Mouse (Mus musculus) forebrain, postnatal 0 days (tissue): ENCODE data around the gene Nkx1-2. TPM values are rescaled to one million over a fixed set of nuclear protein-coding genes. Genes with fewer than 3 reads are reported as not detected.

ENCODE experiments used
- ATAC-seq: fragments of 200-750 bp; cut with Nextera tagmentation; 2 replicates; pipeline ENCODE4 v1.8.0; 2017; ENCODE audit warnings: mild to moderate bottlenecking, moderate library complexity
- DNase-seq: peaks from one replicate; pipeline ENCODE4 v3.0.0-alpha.2; 2015
- H3K27ac ChIP-seq: fragments of 300-500 bp; sonication (generic); 2 replicates; pipeline ENCODE4 v1.5.1; 2014; ENCODE audit warnings: low read depth, mild to moderate bottlenecking, antibody characterized with exemption, low read length, moderate library complexity, mixed read lengths
- H3K27me3 ChIP-seq: fragments of 300-500 bp; sonication (generic); 2 replicates; pipeline ENCODE4 v1.6.1; 2014; ENCODE audit warnings: mild to moderate bottlenecking, low read length, mixed read lengths; ENCODE audit not compliant: insufficient read depth
- H3K36me3 ChIP-seq: fragments of 300-500 bp; sonication (generic); 2 replicates; pipeline ENCODE4 v1.6.1; 2014; ENCODE audit warnings: mild to moderate bottlenecking, moderate library complexity; ENCODE audit not compliant: insufficient read depth
- H3K4me1 ChIP-seq: fragments of 300-500 bp; sonication (generic); 2 replicates; pipeline ENCODE4 v1.6.1; 2014; ENCODE audit warnings: antibody characterized with exemption; ENCODE audit not compliant: insufficient read depth
- H3K4me2 ChIP-seq: fragments of 300-500 bp; sonication (generic); 2 replicates; pipeline ENCODE4 v1.6.1; 2014; ENCODE audit warnings: low read depth, mild to moderate bottlenecking, moderate library complexity
- H3K4me3 ChIP-seq: fragments of 300-500 bp; sonication (generic); 2 replicates; pipeline ENCODE4 v1.5.1; 2014; ENCODE audit warnings: low read depth, low read length, mixed read lengths
- H3K9ac ChIP-seq: fragments of 300-500 bp; sonication (generic); 2 replicates; pipeline ENCODE4 v1.6.1; 2014; ENCODE audit warnings: mild to moderate bottlenecking
- H3K9me3 ChIP-seq: fragments of 300-500 bp; sonication (generic); 2 replicates; pipeline ENCODE4 v1.6.1; 2016; ENCODE audit warnings: low read length
- CTCF ChIP-seq: sonication (generic); IDR thresholded peaks from 2 replicates; pipeline ENCODE4 v1.5.1; 2016; ENCODE audit warnings: antibody characterized with exemption, control low read depth, low read depth
- WGBS: fragments of 180-500 bp; shearing (Covaris S2); extraction: QIAGEN DNeasy Blood & Tissue Kit; methylation state at CpG from one replicate; pipeline ENCODE4 v1.1.7; 2014; 5-methylcytosine and 5-hydroxymethylcytosine counted together
- polyA plus RNA-seq: library from polyadenylated mRNA; unstranded; fragments of >200 nt; fragmentation: Nextera tagmentation; extraction: Ambion mirVana; gene quantifications from 2 replicates; pipeline ENCODE4 v1.2.1, GENCODE M21; 2015
- total RNA-seq: library from RNA; depleted of rRNA; stranded (reverse); fragments of >200 nt; gene quantifications from 2 replicates; pipeline ENCODE4 v1.2.3, GENCODE M21; 2014

Nkx1-2 gene
- total and polyA plus RNA-seq, 2 experiments from 2014 or later: not detected

GRCm38 (mm10) chr7:132605689-132606088, 6.3 kb upstream of the Nkx1-2 start:
- DNase-seq (no peak), ATAC-seq (no peak)
- Histone ChIP-seq H3K4me2 (no peak overlapping the region), H3K27me3 (peaks cover 29% of the 10 kb centered on the region), H3K4me3 (no peak overlapping the region), H3K9ac (no peak overlapping the region), H3K9me3 (no peaks in the 10 kb centered on the region), H3K27ac (no peak overlapping the region), H3K36me3 (no peaks in the 10 kb centered on the region), H3K4me1 (peaks cover 4% of the 10 kb centered on the region; the same call in 1 of the 2 replicates)
- no peak for TF ChIP-seq CTCF
- 60% methylated on average over 5 of the region's 5 CpGs for WGBS

- WGBS: 81% methylated on average over 4 of the region's 4 CpGs
- H3K9ac ChIP-seq: no peak overlapping the region
- TF ChIP-seq CTCF: no peak
Measured at GRCm38 (mm10) chr7:132604720-132605119, 5.3 kb upstream of the Nkx1-2 start.

GRCm38 (mm10) chr7:132600926-132601325, 1.5 kb upstream of the Nkx1-2 start:
- DNase-seq: no peak
- WGBS: 16% methylated on average over 8 of the region's 8 CpGs
- Histone ChIP-seq H3K9ac (no peak overlapping the region), H3K9me3 (no peaks in the 10 kb centered on the region), H3K27ac (no peak overlapping the region), H3K27me3 (peaks cover 71% of the 10 kb centered on the region), H3K4me3 (no peak overlapping the region), H3K4me1 (peaks cover 11% of the 10 kb centered on the region; the same call in 1 of the 2 replicates), H3K36me3 (no peaks in the 10 kb centered on the region), H3K4me2 (no peak overlapping the region)
- no peak for TF ChIP-seq CTCF
- ATAC-seq: no peak

More at GRCm38 (mm10) chr7:132604720-132605119, 5.3 kb upstream of the Nkx1-2 start:
- ATAC-seq: no peak
- H3K4me1 ChIP-seq: no peaks in the 10 kb centered on the region; the same call in 1 of the 2 replicates
- no peak overlapping the region for H3K4me2 ChIP-seq
- H3K36me3 ChIP-seq: no peaks in the 10 kb centered on the region
- no peak overlapping the region for H3K27ac ChIP-seq
- no peak overlapping the region for H3K4me3 ChIP-seq
- H3K9me3 ChIP-seq: no peaks in the 10 kb centered on the region
- no peak for DNase-seq
- peaks cover 39% of the 10 kb centered on the region for H3K27me3 ChIP-seq

GRCm38 (mm10) chr7:132600026-132600425, 589 bp upstream of the Nkx1-2 start:
- H3K36me3 ChIP-seq: no peaks in the 10 kb centered on the region
- H3K27ac ChIP-seq: no peak overlapping the region
- H3K9me3 ChIP-seq: no peaks in the 10 kb centered on the region
- H3K4me1 ChIP-seq: peaks cover 11% of the 10 kb centered on the region; the same call in 1 of the 2 replicates
- no peak for TF ChIP-seq CTCF
- peak overlapping the region; percentile 60 for H3K4me2 ChIP-seq
- WGBS: 6% methylated on average over 9 of the region's 9 CpGs
- DNase-seq (no peak), ATAC-seq (no peak)
- peak overlapping the region; percentile 10; the same call in 1 of the 2 replicates for H3K9ac ChIP-seq
- H3K27me3 ChIP-seq: peaks cover 74% of the 10 kb centered on the region
- H3K4me3 ChIP-seq: peak overlapping the region; percentile 33

GRCm38 (mm10) chr7:132597251-132598041, 2.0 kb downstream of the Nkx1-2 start:
- no peak for TF ChIP-seq CTCF
- H3K4me2 ChIP-seq: peak overlapping the region; percentile 91
- peak overlapping the region; percentile 44 for H3K9ac ChIP-seq
- H3K27me3 ChIP-seq: peaks cover 62% of the 10 kb centered on the region
- H3K4me1 ChIP-seq: peaks cover 11% of the 10 kb centered on the region; the same call in 1 of the 2 replicates
- H3K9me3 ChIP-seq: no peaks in the 10 kb centered on the region
- peak; percentile 43; the same call in 1 of the 2 replicates for ATAC-seq
- H3K27ac ChIP-seq: no peak overlapping the region
- peak overlapping the region; percentile 46 for H3K4me3 ChIP-seq
- no peaks in the 10 kb centered on the region for H3K36me3 ChIP-seq
- peak; percentile 44 for DNase-seq
- WGBS: 1% methylated on average over 54 of the region's 60 CpGs

- ATAC-seq: no peak
- WGBS: 5% methylated on average over 26 of the region's 26 CpGs
- H3K27me3 ChIP-seq: peaks cover 55% of the 10 kb centered on the region
- DNase-seq: no peak
- H3K9me3 ChIP-seq: no peaks in the 10 kb centered on the region
- H3K4me3 ChIP-seq: peak overlapping the region; percentile 46
- no peaks in the 10 kb centered on the region for H3K36me3 ChIP-seq
- peak overlapping the region; percentile 44 for H3K9ac ChIP-seq
- peak overlapping the region; percentile 91 for H3K4me2 ChIP-seq
- peaks cover 11% of the 10 kb centered on the region; the same call in 1 of the 2 replicates for H3K4me1 ChIP-seq
- no peak overlapping the region for H3K27ac ChIP-seq
- peak; percentile 49 for TF ChIP-seq CTCF
Measured at GRCm38 (mm10) chr7:132596557-132597250, 2.7 kb downstream of the Nkx1-2 start.

GRCm38 (mm10) chr7:132595787-132596186, 3.6 kb downstream of the Nkx1-2 start:
- H3K9ac ChIP-seq: no peak overlapping the region
- no peak overlapping the region for H3K4me3 ChIP-seq
- H3K9me3 ChIP-seq: no peaks in the 10 kb centered on the region
- peaks cover 46% of the 10 kb centered on the region for H3K27me3 ChIP-seq
- no peak overlapping the region for H3K4me2 ChIP-seq
- DNase-seq (no peak), ATAC-seq (no peak)
- H3K4me1 ChIP-seq: peaks cover 11% of the 10 kb centered on the region; the same call in 1 of the 2 replicates
- no peak overlapping the region for H3K27ac ChIP-seq
- TF ChIP-seq CTCF: no peak
- no peaks in the 10 kb centered on the region for H3K36me3 ChIP-seq
- 77% methylated on average over 3 of the region's 3 CpGs for WGBS
